Mouse (Mus musculus): ENCODE measurements around the gene 0610037L13Rik. TPM values are rescaled to one million over a fixed set of nuclear protein-coding genes. Genes with fewer than 3 reads are reported as not detected.
A peak's percentile ranks its signal among the peaks of the same experiment; 100 is the strongest.

0610037L13Rik gene
- 105 and 117 TPM in 2 replicates for polyA plus RNA-seq (2016; fragmentation: Nextera tagmentation; extraction: Ambion mirVana)

DNA sequence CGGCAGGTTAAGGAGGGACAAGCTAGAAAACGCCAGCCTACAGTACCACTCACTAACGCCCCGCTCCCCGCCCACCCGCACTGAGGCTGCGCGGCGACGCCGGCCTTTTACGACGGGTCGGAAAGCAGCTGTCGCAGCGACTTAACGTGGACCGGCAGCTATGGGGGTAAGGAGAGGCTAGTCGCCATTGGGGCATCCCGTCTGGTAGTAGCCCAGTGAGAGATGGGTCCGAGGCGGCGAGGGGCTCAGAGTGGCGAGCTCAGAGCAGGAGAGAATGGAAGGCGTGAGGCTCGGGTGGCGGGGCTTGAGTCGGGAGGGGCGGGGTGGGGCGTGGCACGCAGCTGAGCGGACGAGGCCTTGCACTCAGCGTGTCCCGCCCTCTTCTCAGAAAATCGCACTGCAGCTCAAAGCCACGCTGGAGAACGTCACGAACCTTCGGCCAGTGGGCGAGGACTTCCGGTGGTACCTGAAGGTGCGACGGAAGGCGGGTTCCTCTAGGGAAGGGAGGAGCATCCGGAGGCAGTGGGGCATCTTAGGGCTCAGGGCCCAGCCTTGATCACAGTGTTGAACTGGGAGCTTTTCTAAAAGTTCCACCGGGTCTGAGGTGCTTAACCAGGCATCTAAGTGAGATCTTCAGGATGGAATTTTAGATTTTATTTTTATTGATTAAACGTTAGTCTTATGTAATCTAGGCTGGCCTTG is at the start of gene 0610037L13Rik:
Gene 0610037L13Rik (plus strand): TSS at position 83 of the 702 bp plus-strand sequence.
- Histone ChIP-seq H3K27ac (peak within 1 kb of the TSS; percentile 62), H3K4me3 (peak within 1 kb of the TSS; percentile 54), H3K4me1 (peaks cover 10% of the 10 kb centered on the region), H3K4me2 (replicated peaks) (peak within 1 kb of the TSS; percentile 80), H3K9ac (peak within 1 kb of the TSS; percentile 62), H3K27me3 (replicated peaks) (no peaks in the 10 kb centered on the region), H3K36me3 (peaks cover 45% of the 10 kb centered on the region), H3K9me3 (no peaks in the 10 kb centered on the region)
- ATAC-seq (ENCODE audit: low FRiP score, low read depth) = peak; percentile 91
- under 1% methylated on average over 48 of the region's 48 CpGs for WGBS

GRCm38 (mm10) chr4:107843687-107844086 is 45.9 kb upstream of the 0610037L13Rik start:
- Histone ChIP-seq H3K4me3 (no peak overlapping the region), H3K4me2 (replicated peaks) (no peak overlapping the region), H3K9ac (no peak overlapping the region), H3K4me1 (peaks cover 30% of the 10 kb centered on the region), H3K36me3 (peaks cover 36% of the 10 kb centered on the region), H3K27me3 (replicated peaks) (peaks cover 14% of the 10 kb centered on the region), H3K9me3 (no peaks in the 10 kb centered on the region), H3K27ac (no peak overlapping the region)
- no peak for ATAC-seq (ENCODE audit: low FRiP score, low read depth)
- 71% methylated on average over 8 of the region's 8 CpGs for WGBS

GRCm38 (mm10) chr4:107844971-107845370 is 44.6 kb upstream of the 0610037L13Rik start:
- 2% methylated on average over 10 of the region's 10 CpGs for WGBS
- Histone ChIP-seq H3K27me3 (replicated peaks) (peaks cover 14% of the 10 kb centered on the region), H3K4me2 (replicated peaks) (no peak overlapping the region), H3K9ac (no peak overlapping the region), H3K36me3 (peaks cover 47% of the 10 kb centered on the region), H3K4me3 (no peak overlapping the region), H3K27ac (no peak overlapping the region), H3K4me1 (peaks cover 27% of the 10 kb centered on the region), H3K9me3 (no peaks in the 10 kb centered on the region)
- ATAC-seq (ENCODE audit: low FRiP score, low read depth) = no peak

GRCm38 (mm10) chr4:107846795-107847194 is 42.8 kb upstream of the 0610037L13Rik start:
- H3K9ac ChIP-seq = no peak overlapping the region
- H3K9me3 ChIP-seq = no peaks in the 10 kb centered on the region
- H3K36me3 ChIP-seq = peaks cover 57% of the 10 kb centered on the region
- H3K27ac ChIP-seq = no peak overlapping the region
- peaks cover 21% of the 10 kb centered on the region for H3K4me1 ChIP-seq
- no peak overlapping the region for H3K4me3 ChIP-seq
- H3K27me3 ChIP-seq (replicated peaks) = peaks cover 14% of the 10 kb centered on the region
- WGBS = 67% methylated on average over 7 of the region's 7 CpGs
- no peak overlapping the region for H3K4me2 ChIP-seq (replicated peaks)
- ATAC-seq (ENCODE audit: low FRiP score, low read depth) = no peak

- no peak for ATAC-seq (ENCODE audit: low FRiP score, low read depth)
- H3K27ac ChIP-seq = no peak overlapping the region
- peaks cover 68% of the 10 kb centered on the region for H3K36me3 ChIP-seq
- H3K27me3 ChIP-seq (replicated peaks) = peaks cover 14% of the 10 kb centered on the region
- no peak overlapping the region for H3K4me2 ChIP-seq (replicated peaks)
- H3K9ac ChIP-seq = no peak overlapping the region
- H3K4me3 ChIP-seq = no peak overlapping the region
- H3K9me3 ChIP-seq = no peaks in the 10 kb centered on the region
- 87% methylated on average over 5 of the region's 5 CpGs for WGBS
- H3K4me1 ChIP-seq = peaks cover 10% of the 10 kb centered on the region; the same call in 1 of the 2 replicates
Observed at GRCm38 (mm10) chr4:107848546-107848945, 41.1 kb upstream of the 0610037L13Rik start.

DNA sequence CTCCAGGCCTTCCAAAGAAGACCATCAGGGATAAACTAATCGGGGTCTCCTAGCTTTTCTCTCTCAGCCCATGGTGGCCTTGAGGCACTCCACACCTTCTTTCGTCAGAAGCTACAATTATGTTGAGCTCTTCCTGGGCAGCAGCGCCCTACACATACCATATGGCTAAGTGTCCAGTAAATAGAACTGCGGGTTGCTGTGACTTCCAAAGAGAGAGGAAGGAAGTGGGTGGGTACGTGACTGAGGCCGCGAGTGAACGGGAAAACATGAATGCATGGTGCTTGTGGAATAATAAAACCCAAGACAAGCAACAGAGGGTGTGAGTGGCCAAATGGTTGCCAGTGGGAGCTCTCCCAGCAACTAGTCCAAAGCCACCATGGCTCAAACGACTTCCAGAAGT is 40.0 kb upstream of the 0610037L13Rik start:
- H3K27ac ChIP-seq = no peak overlapping the region
- H3K36me3 ChIP-seq = peaks cover 77% of the 10 kb centered on the region
- WGBS = 81% methylated on average over 9 of the region's 9 CpGs
- H3K27me3 ChIP-seq (replicated peaks) = peaks cover 14% of the 10 kb centered on the region
- H3K9ac ChIP-seq = no peak overlapping the region
- peaks cover 3% of the 10 kb centered on the region; the same call in 1 of the 2 replicates for H3K4me1 ChIP-seq
- no peak overlapping the region for H3K4me2 ChIP-seq (replicated peaks)
- H3K4me3 ChIP-seq = no peak overlapping the region
- no peak for ATAC-seq (ENCODE audit: low FRiP score, low read depth)
- no peaks in the 10 kb centered on the region for H3K9me3 ChIP-seq

DNA sequence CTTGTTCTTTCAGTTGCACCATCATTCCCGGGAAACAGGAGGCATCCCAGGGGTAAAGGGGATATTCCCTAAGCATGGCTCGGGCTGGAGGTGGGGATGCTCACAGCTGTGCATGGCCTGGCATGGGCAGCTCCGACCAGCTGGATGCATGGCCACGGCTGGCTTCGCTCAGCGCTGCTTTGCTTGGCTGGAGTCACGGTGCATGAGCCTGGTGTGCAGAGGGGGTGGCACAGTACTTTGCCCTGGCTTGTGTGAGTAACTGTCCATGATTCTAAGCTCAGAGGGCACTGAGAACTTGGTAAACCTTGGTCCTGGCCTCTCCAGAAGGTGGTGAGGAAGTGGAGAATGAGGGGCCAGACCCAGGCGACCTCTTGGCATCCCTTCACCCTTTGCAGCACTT is 39.5 kb upstream of the 0610037L13Rik start:
- WGBS = 90% methylated on average over 8 of the region's 8 CpGs
- Histone ChIP-seq H3K9me3 (no peaks in the 10 kb centered on the region), H3K36me3 (peaks cover 82% of the 10 kb centered on the region), H3K4me1 (no peaks in the 10 kb centered on the region), H3K4me2 (replicated peaks) (no peak overlapping the region), H3K4me3 (no peak overlapping the region), H3K27me3 (replicated peaks) (peaks cover 14% of the 10 kb centered on the region), H3K27ac (no peak overlapping the region), H3K9ac (no peak overlapping the region)
- ATAC-seq (ENCODE audit: low FRiP score, low read depth) = no peak

- Histone ChIP-seq H3K9me3 (no peaks in the 10 kb centered on the region), H3K4me1 (no peaks in the 10 kb centered on the region), H3K4me3 (no peak overlapping the region), H3K4me2 (replicated peaks) (no peak overlapping the region), H3K27me3 (replicated peaks) (no peaks in the 10 kb centered on the region), H3K36me3 (peaks cover 89% of the 10 kb centered on the region), H3K27ac (no peak overlapping the region), H3K9ac (no peak overlapping the region)
- WGBS = 97% methylated on average over 8 of the region's 8 CpGs
- no peak for ATAC-seq (ENCODE audit: low FRiP score, low read depth)
Observed at GRCm38 (mm10) chr4:107853333-107853732, 36.3 kb upstream of the 0610037L13Rik start.

DNA sequence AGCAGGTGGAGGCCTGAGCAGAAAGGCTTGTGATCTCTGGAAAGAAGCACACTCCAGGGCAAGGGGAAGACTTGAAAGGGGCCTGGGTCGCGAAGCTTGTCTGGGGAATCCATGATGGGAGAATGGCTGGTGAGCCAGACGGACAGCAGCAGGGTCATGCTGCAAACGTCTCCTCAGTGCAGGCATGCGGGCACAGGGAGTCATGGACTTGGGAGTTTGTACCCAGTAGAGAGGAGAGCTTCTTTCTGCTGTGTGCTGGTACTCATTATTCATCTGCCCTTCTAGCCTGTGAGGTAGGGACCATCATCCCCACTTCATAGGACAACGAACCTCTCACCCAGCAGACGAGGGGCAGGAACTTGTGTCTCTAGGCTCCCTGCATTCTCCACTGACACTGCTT is 35.8 kb upstream of the 0610037L13Rik start:
- Histone ChIP-seq H3K4me3 (no peak overlapping the region), H3K9me3 (no peaks in the 10 kb centered on the region), H3K36me3 (peaks cover 89% of the 10 kb centered on the region), H3K27me3 (replicated peaks) (no peaks in the 10 kb centered on the region), H3K27ac (no peak overlapping the region), H3K9ac (no peak overlapping the region), H3K4me1 (no peaks in the 10 kb centered on the region), H3K4me2 (replicated peaks) (no peak overlapping the region)
- ATAC-seq (ENCODE audit: low FRiP score, low read depth) = no peak
- 92% methylated on average over 7 of the region's 7 CpGs for WGBS

- Histone ChIP-seq H3K36me3 (peaks cover 98% of the 10 kb centered on the region), H3K9ac (no peak overlapping the region), H3K9me3 (no peaks in the 10 kb centered on the region), H3K4me1 (no peaks in the 10 kb centered on the region), H3K27me3 (replicated peaks) (no peaks in the 10 kb centered on the region), H3K4me3 (no peak overlapping the region), H3K4me2 (replicated peaks) (no peak overlapping the region), H3K27ac (no peak overlapping the region)
- ATAC-seq (ENCODE audit: low FRiP score, low read depth) = no peak
- 81% methylated on average over 11 of the region's 11 CpGs for WGBS
Observed at GRCm38 (mm10) chr4:107856958-107857686, 32.5 kb upstream of the 0610037L13Rik start.

- Histone ChIP-seq H3K4me3 (no peak overlapping the region), H3K27ac (no peak overlapping the region), H3K27me3 (replicated peaks) (no peaks in the 10 kb centered on the region), H3K36me3 (peaks cover 94% of the 10 kb centered on the region), H3K9me3 (no peaks in the 10 kb centered on the region), H3K9ac (no peak overlapping the region), H3K4me1 (no peaks in the 10 kb centered on the region), H3K4me2 (replicated peaks) (no peak overlapping the region)
- ATAC-seq (ENCODE audit: low FRiP score, low read depth) = no peak
- 88% methylated on average over 7 of the region's 7 CpGs for WGBS
Observed at GRCm38 (mm10) chr4:107858995-107859394, 30.6 kb upstream of the 0610037L13Rik start.

DNA sequence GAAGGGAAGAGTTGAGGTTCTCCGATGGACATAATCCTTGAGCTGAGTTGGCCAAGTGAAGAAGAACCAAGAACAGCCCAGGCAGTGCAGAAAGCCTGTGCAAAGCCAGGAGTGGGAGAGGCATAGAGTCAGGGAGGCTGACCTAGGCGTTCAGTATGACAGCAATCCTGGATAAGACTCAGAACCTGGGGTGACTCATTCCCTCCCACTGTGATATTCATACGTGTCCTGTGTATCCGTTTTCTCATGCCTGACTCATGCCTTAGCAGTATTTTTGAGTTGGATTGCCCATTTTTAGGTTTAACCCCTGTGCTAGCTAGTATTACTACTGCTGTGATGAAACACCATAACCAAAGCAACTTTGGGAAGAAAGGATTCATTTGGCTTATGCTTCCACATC is 24.7 kb upstream of the 0610037L13Rik start:
- no peaks in the 10 kb centered on the region for H3K4me1 ChIP-seq
- H3K36me3 ChIP-seq = peaks cover 68% of the 10 kb centered on the region
- ATAC-seq (ENCODE audit: low FRiP score, low read depth) = no peak
- H3K9me3 ChIP-seq = no peaks in the 10 kb centered on the region
- H3K27ac ChIP-seq = no peak overlapping the region
- no peak overlapping the region for H3K9ac ChIP-seq
- H3K27me3 ChIP-seq (replicated peaks) = no peaks in the 10 kb centered on the region
- H3K4me3 ChIP-seq = no peak overlapping the region
- 95% methylated on average over 4 of the region's 4 CpGs for WGBS
- H3K4me2 ChIP-seq (replicated peaks) = no peak overlapping the region
